Mouse (Mus musculus) neutrophil, adult 5-6 weeks (primary cell): Measurements from ENCODE around the gene Marveld2. TPM values are rescaled to one million over a fixed set of nuclear protein-coding genes. Genes with fewer than 3 reads are reported as not detected.
A peak's percentile ranks its signal among the peaks of the same experiment; 100 is the strongest.

Experiments
- ATAC-seq: fragments of 151-379, 151-347 bp; 2 replicates; pipeline ENCODE4 v1.8.0; 2017; ENCODE audit warnings: mild to moderate bottlenecking, moderate TSS enrichment; ENCODE audit not compliant: insufficient number of reproducible peaks, poor library complexity, low FRiP score, severe bottlenecking; ENCODE audit errors: extremely low read depth
- total RNA-seq: library from RNA; stranded (forward); fragments of 200-1000 nt; gene quantifications from 2 replicates; pipeline ENCODE4 v1.2.3, GENCODE M21; 2017

Gene Marveld2
- 9.8 TPM in 2 replicates for total RNA-seq

DNA sequence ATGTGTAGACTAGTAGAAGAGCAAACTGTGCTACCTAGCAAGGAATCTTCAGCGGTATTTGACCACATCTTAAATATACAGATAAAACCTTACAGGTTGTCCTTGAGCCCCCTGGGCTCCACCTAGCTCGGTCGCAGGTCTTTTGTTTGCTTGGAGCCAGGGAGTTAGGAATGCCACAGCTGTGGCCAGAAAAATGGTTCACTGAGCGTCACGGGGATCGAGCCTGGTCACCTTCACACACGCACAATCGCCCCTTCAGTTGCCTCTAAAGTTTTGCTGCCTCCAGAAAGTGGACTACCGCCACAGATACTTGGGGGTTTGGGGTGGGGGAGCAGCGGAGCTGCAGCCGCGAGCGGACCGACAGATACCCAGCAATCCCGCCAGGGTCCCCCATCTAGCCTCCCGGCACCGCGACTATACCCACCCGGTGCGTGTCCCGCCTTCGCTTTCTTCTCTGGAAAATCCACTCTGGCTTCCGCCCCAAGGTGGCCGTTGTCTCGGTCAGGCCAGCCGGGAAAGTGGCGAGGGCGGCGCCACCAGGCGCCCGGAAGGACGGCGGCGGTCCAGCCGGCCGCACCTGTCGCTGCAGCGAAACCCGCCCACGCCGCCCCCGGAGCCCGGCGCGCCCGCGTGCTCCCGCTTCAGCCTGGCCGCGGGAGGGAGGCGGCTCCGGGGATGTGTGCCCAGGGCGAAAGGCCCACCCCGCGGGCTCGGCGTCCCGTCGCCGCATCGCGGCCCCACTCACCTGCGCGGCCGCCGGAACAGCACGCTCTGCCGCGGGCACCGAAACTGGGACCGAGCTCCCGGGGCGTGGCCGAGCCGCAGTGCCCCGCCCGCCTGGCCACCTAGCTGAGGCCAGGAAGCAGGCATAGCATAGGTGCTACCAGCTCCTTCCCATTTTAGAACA, at the start of gene Marveld2:
Gene Marveld2, minus strand, starts transcription at position 791 of the 907 bp plus-strand sequence.
- ATAC-seq, result peak; percentile 55; the same call in 1 of the 2 replicates

DNA sequence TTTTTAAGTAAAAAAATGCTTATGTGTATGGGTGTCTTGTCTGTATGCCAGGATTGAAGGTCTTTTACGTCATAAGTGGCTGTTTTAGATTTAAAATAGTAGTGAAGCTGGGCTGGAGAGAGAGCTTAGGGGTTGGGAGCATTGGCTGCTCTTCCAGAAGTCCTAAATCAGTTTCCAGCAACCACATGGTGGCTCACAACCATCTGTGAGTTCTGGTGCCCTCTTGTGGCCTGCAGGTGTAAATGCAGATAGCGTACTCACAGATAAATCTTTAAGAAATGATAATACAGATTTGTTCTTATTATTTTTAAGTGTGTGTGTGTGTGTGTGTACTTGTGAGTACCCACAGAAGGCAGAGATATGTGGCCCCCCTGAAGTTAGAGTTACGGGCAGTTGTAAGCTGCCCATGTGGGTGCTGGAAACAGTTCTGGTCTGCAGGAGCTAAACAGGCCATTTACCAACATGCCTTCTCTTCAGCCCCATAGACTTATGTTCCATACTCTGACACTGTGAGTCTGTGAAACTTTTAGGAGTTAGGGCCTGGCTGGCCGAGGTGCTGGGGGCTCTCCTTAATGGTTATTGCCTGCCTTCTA, 43.2 kb upstream of the Marveld2 start:
- peak; percentile 76 for ATAC-seq

DNA sequence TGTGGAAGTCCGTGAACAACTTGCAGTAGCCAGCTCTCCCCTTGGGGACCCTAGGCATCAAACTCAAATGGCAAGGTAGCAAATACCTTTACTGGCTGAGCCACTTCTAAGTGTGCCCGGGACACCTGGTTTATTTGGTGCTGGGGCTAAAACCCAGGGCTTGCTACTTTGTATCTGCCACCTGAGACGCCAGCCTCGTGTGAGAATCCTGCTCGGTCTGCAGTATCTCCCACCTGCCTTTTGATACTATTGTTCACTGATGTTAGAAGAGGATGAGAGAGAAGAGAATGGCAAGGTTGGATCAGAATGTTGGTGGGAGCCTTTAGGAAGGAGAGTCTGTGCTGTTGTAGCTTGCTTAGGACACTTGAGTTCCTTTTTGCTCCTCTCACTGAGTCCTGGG, 41.3 kb upstream of the Marveld2 start:
- ATAC-seq, result no peak

DNA sequence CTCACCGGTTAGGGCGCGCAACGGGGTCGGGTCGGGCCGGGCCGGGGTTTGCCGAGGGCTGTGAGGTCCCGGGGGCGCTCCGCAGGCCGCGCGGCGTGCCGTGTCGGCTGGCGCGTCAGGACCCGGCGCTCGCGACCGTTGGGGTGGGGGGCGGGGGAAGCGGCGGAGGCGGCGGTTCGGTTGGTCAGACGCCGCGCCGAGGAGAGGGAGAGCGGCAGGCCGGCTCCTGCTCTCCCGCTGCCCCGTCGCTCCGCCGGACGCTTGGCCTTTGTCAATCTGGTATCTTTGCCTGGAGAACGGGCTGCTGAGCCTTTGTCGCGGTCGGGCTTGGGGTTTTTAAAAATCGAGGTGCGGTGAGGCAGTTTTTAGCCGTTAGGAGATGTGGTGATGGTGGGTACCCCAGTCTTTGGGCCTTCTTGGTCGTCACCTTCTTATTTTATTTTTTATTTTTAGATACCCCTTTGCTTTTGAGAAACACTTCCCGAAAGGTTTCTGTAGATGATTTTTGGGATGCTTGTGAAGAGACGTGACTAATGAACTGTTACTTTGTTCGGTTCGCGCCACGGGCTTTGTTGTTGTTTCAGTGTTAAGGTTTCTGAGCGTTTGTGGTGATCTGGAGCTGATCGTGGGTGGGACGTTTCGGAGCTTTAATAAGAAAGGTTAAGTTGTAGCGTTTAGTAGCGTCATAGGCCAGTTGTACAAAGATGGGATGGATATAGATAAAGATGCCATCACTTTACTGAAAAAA, 34.8 kb upstream of the Marveld2 start, which contains the start of gene Taf9:
Gene Taf9, plus strand, starts transcription at position 141 of the 748 bp plus-strand sequence.
- ATAC-seq, result 0 out of 2 replicates have a peak, but pooled peaks have one; percentile 2

DNA sequence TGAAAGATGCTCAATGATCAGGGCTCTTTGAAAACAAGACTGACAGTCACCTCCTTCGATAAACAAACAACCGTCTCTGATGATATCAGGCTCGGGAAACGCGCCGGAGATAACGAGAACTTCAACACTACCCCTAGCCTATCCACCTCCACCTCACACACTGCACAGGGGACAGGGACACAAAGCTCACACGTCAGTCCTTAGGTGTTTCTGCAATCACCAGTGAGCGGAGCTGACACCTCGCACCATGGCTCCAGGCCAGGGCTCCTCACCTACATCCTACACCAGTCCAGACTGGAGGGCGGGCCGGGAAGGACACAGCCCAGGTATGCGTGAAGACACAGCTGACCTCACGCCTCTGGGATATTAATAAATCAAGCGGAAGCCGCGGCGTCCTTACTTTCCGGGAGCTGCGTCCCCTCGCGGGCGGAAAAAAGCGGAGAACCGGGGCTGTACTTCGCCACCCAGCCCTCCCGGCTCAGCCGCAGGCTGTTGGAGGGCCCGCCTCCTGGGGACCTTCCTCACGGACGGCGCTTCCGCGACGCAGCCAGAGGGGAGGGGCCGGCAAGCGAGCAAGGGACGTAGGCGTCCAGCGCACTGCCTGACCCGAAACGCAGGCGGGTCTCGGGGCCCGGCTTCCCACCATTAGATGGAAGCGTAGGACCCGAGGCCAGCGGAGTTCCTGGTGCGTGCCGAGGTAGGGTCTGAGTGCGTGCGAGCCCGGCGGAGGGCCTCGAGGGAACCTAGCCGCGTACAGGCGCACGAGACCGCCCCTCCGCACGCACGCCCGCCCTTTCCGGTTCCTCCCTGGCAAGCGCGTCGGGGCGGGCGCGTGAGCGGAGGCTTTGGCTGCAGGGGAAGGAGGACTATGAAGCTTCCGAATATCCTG, 34.0 kb upstream of the Marveld2 start, which contains the start of the genes Ak6 and Rad17:
Gene Ak6, plus strand, starts transcription at position 430 of the 889 bp plus-strand sequence.
Gene Rad17, minus strand, starts transcription at position 502 of the 889 bp plus-strand sequence.
- ATAC-seq, result peak; percentile 95

DNA sequence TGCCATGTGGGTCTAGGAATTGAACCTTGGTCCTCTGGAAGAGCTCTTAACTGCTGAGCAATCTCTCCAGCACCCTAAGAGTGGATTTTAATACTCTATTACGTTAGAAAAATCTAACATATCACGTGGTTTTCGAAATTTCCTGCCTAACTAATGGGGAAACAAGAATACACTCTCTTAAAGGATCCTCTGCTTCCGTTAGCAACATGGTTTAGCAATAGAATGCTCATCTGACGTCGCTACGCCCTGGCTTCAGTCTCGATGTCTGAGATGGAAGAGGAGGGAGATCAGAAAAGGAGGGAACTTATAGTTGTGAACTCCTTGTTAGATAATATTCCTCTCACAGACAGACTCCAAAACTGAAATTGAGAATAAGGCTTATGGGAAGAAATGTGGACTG, 31.5 kb upstream of the Marveld2 start:
- ATAC-seq, result no peak

DNA sequence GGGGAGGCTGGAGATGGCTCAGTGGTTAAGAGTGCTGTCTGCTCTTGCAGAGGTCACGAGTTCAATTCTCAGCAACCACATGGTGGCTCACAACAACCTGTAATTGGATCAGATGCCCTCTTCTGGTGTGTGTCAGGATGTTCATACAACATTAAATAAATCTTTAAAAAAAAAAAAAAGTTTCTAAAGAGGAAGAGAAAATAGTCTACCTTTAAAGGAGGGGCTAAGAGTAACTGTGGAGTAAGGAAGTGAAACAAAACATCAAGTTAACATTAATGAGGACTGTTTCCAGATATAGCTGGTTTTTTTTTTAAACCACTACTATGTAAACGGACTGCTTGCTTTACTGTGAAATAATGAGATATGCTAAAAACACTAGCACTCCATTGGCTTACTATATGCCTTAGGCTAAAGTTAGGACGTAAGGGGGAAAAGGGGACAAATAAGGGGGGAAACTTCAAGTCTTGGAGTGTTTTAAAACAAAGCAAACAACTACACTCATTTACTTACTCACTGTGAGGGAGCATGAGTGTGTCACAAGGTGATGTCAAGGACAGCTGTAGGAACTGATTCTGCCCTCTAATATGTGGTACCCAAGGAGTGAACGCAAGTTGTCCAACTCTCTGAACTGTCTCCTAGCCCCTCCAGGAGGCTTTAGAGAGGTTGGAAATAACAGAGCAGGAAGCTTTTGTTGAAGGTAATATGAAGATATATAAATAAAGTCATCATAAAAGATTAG, 25.9 kb upstream of the Marveld2 start:
- peak; percentile 91 for ATAC-seq

DNA sequence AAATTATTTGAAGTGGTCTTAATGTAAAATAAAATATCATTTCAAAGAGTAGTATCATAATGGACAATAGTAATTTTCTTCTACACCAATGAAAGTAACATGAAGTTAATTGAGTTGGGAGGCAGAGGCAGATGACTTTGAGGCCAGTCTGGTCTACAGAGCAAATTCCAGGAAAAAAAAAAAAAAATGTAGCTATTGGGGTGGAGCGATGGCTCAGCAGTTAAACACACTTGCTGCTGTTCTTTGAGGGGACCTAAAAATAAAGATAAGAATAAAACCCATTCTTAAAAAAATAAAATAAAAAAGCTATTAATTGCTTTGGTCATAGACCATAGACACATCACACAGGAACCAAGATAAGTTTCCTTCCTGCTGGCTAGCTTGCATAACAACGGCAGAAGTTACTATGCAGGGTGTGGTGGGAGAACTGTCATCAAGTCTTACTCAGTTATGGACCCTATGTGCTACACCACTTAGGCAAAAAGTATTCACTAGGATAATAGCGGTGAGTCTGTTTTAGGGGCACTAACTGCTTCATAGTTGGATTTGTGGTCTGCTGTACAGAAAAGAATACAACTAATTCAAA, 17.4 kb upstream of the Marveld2 start:
- ATAC-seq, result no peak

DNA sequence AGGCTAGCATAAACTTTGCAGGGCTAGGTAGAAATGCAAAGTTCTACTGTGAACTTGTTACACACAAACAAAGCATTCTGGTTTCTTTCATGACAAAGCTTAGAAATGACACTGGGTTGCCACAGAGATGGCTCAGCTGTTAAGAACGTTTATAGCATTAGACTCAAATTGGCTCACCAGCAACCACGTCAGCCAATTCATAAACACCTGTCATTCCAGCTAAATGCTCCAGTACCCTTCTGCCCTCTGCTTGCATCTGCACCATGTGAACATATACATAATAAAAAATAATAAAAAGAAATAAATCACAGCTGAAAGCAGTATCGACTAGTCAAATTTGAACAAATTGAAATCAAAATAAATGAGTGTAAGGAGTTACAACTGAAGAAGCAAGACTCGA, 5.5 kb upstream of the Marveld2 start:
- ATAC-seq, result no peak

DNA sequence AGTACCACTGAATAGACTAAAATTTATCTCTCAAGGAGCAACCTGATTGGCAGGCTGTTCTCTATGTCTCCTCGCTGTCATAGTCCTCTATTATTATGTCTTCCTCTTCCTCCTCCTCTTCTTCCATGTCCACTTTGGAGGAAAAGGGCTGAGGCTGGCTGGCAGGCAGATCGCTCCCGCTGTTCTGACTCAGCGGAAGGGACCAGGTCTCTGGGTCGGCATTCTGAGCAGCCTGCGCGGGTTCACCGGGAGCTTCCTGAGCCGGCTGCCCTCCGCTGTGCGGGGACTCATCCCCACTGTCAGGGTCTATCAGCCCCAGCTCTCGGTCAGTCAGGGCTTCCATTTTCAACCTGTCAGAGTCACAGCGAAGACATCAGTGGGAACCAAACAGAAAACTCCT, 812 bp upstream of the Marveld2 start:
- no peak for ATAC-seq

DNA sequence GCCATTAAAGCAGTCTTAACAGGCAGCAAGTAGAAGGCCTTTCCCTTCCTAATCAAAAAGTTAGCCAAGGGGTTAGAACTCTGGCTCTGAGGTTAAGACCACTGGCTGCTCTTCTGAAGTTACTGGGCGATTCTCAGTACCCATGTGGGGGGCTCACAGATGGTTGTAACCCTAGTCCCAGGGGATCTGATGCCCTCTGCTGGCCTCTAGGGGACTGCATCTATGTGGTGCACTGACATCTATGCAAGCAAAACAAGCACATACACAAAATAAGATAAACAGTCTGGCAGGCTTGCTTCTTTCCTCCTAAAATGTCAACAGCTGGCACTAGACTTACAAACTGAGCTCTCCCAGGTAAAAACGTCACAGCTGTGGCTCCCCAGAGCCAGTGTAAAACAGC, 3.9 kb downstream of the Marveld2 start:
- no peak for ATAC-seq

DNA sequence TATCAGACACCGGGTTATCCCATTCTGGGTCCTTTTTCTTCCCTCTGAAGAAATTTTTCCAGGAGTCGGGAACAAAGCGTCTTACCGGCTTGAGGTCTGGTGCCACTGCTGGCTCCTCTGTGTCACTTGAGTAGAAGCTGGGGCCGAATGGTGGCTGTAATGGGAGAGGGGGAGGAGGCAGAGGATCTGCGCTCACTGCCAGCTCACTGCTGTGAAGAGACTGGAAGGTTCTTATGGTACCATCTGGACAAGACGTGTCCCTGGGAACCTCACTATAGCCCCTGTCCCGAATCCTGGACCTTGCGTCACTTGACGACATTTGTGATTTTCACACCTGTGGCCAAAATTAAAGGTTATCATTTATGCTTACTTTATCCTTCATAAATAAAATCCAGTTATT, 4.5 kb downstream of the Marveld2 start:
- no peak for ATAC-seq

DNA sequence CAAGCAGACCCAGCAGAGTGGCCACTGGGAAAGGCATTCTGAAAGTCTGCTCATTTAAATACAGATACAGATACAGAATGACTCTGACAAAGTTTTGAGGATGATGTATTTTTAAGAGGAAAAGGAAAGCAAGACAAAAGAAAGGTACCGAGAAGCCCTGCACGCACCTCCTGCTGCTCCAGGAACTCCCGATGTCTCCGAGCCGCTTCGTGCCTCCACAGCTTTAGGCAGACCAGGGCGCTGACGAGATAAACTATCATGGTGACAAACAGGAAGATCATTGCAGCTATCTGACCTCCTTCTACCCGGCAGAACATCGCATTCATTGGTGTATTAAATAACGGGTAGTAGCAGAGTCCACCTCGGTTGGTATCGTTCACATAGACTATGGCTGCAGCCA, 5.5 kb downstream of the Marveld2 start:
- no peak for ATAC-seq

DNA sequence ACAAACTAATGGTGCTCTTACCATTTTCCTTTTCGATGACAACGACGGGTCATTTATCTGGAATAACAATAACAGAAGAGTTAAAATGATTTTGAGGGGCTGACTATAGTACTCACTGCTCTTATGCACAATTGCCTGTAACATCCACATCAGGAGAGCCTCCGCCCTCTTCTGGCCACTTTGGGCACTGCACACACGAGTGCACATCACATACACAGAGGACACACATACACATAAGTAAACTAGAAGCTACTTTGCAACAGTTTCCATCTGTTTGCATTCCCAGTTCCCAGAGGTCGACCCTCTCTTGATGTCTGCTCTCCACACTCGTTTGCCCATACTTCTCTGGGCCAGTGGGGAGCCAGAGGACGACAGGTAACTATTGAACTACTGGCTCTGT, 9.0 kb downstream of the Marveld2 start:
- no peak for ATAC-seq

DNA sequence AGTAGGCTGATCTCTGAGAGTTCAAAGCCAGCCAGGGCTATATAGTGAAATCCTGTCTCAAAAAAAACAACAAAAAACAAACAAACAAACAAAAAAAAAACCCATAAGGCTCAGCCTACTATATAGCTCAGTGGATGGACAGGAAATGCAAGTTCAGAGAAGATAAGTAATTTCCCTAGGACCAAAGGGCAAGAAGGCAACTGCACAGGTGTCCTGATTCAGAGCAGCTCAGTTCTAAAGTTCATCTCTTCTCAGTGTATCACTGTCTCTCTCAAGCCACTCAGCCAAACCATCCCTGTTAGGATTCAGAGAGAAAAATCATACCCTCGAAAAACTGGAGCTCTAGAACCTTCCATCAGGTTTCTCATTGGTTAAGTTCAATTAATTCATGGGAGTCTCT, 10.9 kb downstream of the Marveld2 start:
- no peak for ATAC-seq

DNA sequence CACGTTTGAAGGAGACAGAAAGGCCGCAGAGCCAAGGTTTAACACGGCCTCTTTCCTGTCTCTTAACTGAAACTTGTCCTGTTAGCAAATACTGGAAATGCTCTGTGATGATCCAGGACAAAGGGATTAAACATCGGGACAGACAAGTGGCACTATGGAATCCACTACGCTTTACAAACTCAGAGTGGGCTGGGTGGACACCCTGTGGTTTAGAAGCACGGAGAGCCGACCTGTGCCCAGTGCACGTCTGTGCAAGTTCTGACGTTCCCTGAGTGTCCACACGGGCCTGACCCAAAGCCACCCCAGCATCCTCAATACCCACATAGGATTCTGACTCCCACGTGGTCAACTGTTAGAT, 13.1 kb downstream of the Marveld2 start:
- ATAC-seq, result no peak

DNA sequence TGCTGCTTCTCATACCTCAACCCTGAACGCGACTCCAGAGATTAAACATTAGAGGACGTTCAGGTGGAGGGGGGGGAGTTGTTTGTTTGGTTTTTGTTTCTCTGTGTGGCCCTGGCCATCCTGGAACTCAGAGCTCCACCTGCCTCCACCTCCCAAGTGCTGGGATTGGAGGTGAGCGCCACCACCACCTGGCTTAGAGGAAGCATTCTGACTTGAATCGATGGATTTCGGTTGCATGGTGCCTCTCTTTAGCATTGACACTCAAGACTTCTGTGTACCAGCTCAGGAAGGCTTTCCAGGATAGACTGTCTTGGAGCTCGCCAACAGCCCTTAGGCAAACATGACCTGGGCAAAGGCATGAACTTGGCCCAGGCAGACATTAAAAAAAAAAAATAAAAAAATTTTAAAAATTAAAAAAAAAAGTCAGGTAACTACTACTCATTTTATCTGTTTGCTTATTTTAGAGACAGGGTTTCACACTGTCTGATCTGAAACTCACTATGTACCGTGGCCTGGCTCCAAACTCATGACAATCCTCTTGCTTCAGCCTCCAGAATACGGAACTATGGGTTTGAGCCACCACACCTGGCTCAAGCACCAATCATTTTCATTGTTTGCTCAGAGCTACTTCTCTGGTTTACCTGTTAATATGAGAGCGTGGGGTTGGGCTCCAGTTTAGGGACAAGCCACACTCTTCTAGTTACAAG, 13.6 kb downstream of the Marveld2 start:
- no peak for ATAC-seq
